Mouse (Mus musculus): ENCODE results near the gene Spam1. TPM values are rescaled to one million over a fixed set of nuclear protein-coding genes. Genes with fewer than 3 reads are reported as not detected.

The Spam1 gene
- total RNA-seq (2015; ENCODE audit: low replicate concordance) = not detected in 2 replicates
- total RNA-seq (2017; ENCODE audit: low replicate concordance) = not detected in 2 replicates

- ATAC-seq (replicated peaks; ENCODE audit: low FRiP score, poor library complexity, severe bottlenecking) = no peak
These were observed at the start of gene Spam1 for GRCm38 (mm10) chr6:24790888-24791287. Gene Spam1, plus strand, starts transcription at chr6:24791188.

- ATAC-seq (replicated peaks; ENCODE audit: low FRiP score, poor library complexity, severe bottlenecking) = no peak
These were observed 43.0 kb upstream of the Spam1 start, which contains the start of gene Hyal4 for GRCm38 (mm10) chr6:24748029-24748428. Gene Hyal4, plus strand, starts transcription at chr6:24748329.

GRCm38 (mm10) chr6:24759281-24759680 lies 31.7 kb upstream of the Spam1 start:
- no peak for ATAC-seq (replicated peaks; ENCODE audit: low FRiP score, poor library complexity, severe bottlenecking)

GRCm38 (mm10) chr6:24766261-24766660 lies 24.7 kb upstream of the Spam1 start:
- ATAC-seq (replicated peaks; ENCODE audit: low FRiP score, poor library complexity, severe bottlenecking) = no peak

GRCm38 (mm10) chr6:24779182-24779581 lies 11.8 kb upstream of the Spam1 start:
- ATAC-seq (replicated peaks; ENCODE audit: low FRiP score, poor library complexity, severe bottlenecking) = no peak

- ATAC-seq (replicated peaks; ENCODE audit: low FRiP score, poor library complexity, severe bottlenecking) = no peak
These were observed 31.1 kb downstream of the Spam1 start for GRCm38 (mm10) chr6:24822070-24822469.

Other genes with a start within 250 kb of the Spam1 start
- gene Lmod2, start 193.4 kb upstream of the Spam1 start, total RNA-seq (2015; ENCODE audit: low replicate concordance) = not detected in 2 replicates
- not detected in 2 replicates for gene Lmod2, start 193.4 kb upstream of the Spam1 start, total RNA-seq (2017; ENCODE audit: low replicate concordance)
- 13.2 and 18.8 TPM in 2 replicates for gene Wasl, start 126.2 kb upstream of the Spam1 start, total RNA-seq (2015; ENCODE audit: low replicate concordance)
- gene Wasl, start 126.2 kb upstream of the Spam1 start, total RNA-seq (2017; ENCODE audit: low replicate concordance) = 13.1 and 17.4 TPM in 2 replicates
- gene Hyal6, start 57.9 kb upstream of the Spam1 start, total RNA-seq (2015; ENCODE audit: low replicate concordance) = not detected in 2 replicates
- gene Hyal6, start 57.9 kb upstream of the Spam1 start, total RNA-seq (2017; ENCODE audit: low replicate concordance) = not detected in 2 replicates
- gene Hyal4, start 42.9 kb upstream of the Spam1 start, total RNA-seq (2015; ENCODE audit: low replicate concordance) = not detected in 2 replicates
- not detected in 2 replicates for gene Hyal4, start 42.9 kb upstream of the Spam1 start, total RNA-seq (2017; ENCODE audit: low replicate concordance)
- gene Hyal5, start 66.8 kb downstream of the Spam1 start, total RNA-seq (2015; ENCODE audit: low replicate concordance) = not detected in 2 replicates
- not detected in 2 replicates for gene Hyal5, start 66.8 kb downstream of the Spam1 start, total RNA-seq (2017; ENCODE audit: low replicate concordance)
- gene Tmem229a, start 165.1 kb downstream of the Spam1 start, total RNA-seq (2015; ENCODE audit: low replicate concordance) = not detected in 2 replicates
- under 0.01 and 0.14 TPM in 2 replicates for gene Tmem229a, start 165.1 kb downstream of the Spam1 start, total RNA-seq (2017; ENCODE audit: low replicate concordance)

Data from erythroblast, adult 5-6 weeks (primary cell).